Mouse (Mus musculus) right cerebral cortex, postnatal 14 days (tissue): ENCODE data around the gene Unc13d.
"Not testable (repeated sequence)": the region's sequence is repeated elsewhere in the genome, so short reads cannot be mapped to it uniquely, and the experiment has no call there.

Experiments used
- DNase-seq: peaks from one replicate; pipeline ENCODE4 v3.0.0; 2022

Gene Unc13d

DNA sequence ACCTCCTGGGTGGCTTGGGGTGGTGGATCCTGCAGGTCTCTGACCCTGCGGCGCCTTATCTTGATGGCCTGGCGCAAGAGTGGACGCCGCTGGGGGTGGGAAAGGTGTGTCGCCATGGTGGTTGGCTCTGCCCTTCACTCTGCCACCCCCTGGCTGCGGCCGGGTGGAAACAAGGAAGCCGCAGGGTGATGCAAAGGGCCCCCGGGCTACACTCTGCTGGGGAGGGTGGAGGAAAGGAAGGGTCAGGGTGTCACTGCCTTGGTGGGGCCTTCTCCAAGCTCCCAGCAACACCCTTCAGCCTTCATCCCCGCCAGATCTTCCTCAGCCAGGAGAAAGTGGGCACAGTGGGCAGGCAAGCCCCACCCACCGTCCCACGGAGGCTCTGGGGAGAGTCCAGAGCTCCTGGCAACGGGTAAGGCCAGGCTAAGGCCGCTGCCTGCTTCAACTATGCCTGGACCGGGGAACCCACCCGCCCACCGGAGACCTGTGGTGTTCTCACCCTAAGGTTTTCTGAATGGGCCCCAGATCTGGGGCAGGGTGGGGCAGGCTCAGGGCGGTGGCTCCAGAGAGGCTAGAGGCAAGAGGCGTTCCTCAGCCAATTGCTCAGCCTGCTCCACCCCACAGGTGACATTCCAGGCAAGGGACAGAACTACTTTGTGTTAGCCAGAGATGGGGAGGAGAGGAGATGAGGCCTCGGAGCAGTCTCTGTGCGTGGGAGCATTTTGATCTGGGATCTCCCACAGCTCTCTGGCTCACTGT lies at the start of gene Unc13d:
TSS of gene Unc13d (minus strand) at position 516 of the 759 bp plus-strand sequence.
- no peak for DNase-seq

DNA sequence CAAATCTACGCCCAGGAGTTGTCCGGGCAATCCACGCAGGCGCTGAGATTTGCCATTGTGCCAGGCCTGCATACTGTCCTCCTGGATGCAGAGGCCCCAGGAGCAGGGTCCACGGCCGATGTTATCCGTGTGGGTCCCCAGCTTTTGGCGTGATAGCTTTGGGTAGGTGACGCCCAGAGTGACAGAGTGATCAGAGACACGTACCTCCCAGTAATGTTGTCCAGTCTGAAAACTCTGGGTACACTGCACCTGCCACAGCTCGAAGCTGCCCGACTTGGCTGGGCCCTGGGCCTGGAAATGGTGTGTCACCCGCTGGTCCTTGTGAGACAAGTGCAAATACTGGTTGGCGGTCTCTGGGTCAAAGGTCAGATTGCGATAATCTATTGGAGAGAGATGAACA lies 48.5 kb upstream of the Unc13d start:
- DNase-seq, result no peak

DNA sequence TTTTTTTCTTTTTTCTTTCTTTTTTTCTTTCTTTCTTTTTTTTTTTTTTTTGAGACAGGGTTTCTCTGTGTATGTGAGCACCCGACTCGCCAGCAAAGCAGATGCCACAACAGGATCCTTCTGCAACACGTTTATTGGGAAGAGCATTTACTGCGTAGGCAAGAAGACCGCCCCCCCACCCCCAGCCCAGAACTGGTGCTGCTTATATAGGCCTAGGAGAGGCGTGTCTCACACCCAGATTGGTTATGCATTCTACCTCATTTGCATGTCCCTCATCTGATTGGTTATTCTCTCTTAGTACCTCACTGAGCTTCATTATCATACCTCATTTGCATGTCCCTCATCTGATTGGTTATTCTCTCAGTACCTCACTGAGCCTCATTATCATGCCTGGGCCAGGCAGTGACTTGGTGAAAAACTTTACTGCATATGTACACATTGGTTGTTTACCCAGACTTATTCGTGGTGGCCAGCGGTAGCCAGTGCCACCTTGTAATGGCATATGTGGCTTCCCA lies 44.0 kb upstream of the Unc13d start:
- not testable (repeated sequence) for DNase-seq

DNA sequence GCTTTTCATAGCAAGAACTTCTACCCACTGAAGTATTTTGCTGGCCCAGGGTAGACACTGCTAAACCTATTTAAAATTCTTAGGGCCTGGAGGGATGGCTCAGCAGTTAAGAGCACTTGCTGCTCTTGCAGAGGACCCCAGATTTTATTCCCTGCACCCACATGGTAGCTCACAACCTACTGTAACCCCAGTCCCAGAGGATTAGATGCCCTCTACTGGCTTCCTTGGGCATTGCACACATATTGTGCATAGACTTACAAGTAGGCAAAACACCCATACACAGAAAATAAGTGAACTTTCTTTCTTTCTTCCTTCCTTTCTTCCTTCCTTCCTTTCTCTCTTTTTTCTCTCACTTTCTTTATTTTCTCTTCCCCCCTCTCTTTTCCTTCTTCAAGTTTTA lies 40.1 kb upstream of the Unc13d start:
- DNase-seq, result no peak

DNA sequence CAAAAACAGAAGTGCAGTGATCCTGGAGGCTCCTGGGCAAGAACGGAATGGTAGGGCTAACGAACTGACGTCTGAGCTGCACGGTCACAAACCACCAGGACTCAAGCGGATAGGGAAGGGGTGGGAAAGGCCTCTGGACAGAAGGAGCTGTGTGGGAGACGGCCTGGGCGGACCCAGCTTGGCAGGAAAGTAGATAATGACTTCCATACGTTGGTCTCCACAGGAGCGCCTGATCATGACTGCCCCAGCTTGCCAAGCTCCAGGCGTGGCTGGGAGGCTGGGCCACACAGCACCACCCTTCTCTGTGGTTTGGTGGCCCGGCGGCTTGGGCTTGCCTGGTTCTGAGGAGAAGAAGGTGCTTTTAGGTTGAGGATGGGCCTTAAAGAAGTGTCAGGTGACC lies 39.5 kb upstream of the Unc13d start:
- DNase-seq, result no peak

DNA sequence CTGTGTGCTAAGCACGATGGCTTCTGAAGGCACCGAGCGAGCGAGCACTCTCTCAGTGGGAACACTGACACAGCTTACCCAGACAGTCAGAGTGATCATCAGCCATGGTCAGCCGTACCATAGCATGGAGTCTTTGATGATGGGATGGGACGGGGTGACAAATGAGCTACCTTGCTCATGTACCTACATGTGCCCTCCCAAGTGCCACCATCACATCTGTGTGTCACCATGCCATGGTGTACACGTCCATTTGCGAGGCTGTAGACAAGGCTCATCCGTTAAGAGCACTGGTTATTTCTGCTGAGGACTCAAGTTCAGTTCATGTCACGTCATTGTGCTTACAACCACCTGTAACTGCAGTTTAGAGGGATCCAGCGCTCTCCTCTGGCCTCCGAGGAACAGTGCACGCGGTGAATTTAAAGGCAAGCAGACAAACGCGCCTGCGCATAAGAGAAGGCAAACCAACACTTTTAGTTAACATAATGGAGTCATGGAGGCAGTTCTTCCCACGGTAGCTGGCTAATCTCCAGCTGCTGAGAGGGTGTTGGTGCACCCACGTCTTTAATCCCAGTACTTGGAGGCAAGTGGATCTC lies 33.9 kb upstream of the Unc13d start:
- DNase-seq, result no peak

DNA sequence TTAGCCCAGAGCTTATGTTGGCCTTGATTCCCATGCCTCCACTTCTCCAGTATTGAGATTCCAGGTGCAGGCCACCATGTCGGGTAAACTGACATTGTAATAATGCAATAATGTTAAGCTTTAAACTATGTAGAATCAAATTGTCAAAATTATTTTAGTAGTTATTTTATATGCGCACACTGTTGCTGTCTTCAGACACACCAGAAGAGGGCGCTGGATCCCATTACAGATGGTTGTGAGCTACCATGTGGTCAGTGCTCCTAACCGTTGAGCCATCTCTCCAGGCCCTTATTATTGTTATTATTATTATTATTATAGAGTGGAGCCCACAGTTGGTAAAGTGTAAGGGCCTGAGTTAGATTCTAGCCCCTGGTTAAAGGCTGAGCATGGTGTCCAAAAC lies 33.3 kb upstream of the Unc13d start:
- no peak for DNase-seq

DNA sequence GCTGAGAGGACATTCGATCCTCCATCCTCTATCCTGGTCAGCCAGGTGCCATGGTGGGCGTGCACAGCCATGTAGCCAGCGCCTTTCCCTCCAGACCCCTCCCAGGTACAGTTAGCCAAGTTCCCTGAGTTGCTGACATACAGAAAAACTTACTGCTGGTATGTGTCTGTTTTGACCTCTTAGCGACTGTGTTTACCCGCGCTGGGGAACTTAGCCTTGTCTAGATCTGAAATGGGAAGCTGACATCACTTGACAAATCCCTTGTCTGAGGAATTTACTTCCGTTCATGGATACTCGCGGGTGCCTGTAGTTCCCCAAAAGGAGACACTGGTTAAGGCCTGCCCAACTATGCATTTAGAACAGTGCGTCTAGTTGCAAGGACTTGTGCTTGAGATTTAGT lies 32.8 kb upstream of the Unc13d start:
- no peak for DNase-seq

DNA sequence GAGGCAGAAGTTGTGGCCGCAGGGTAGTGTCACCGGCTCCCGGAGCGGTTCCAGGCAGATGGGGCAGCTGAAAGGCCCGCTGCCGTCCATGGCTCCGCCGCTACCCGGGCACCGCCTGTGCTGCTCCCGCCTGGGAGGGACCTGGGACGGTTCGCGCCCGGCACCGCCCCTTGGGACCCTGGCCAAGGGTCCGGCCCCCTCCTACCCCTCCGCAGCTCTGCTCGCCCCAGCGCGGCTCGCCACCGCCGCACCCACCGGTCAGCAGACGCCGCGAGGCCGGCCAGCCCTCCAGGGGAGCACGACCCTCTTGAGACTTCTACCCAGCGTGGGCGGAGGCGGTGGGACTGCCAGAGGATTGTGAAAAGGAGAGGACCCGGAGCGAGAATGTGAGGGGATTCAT lies 32.4 kb upstream of the Unc13d start:
- DNase-seq, result no peak

DNA sequence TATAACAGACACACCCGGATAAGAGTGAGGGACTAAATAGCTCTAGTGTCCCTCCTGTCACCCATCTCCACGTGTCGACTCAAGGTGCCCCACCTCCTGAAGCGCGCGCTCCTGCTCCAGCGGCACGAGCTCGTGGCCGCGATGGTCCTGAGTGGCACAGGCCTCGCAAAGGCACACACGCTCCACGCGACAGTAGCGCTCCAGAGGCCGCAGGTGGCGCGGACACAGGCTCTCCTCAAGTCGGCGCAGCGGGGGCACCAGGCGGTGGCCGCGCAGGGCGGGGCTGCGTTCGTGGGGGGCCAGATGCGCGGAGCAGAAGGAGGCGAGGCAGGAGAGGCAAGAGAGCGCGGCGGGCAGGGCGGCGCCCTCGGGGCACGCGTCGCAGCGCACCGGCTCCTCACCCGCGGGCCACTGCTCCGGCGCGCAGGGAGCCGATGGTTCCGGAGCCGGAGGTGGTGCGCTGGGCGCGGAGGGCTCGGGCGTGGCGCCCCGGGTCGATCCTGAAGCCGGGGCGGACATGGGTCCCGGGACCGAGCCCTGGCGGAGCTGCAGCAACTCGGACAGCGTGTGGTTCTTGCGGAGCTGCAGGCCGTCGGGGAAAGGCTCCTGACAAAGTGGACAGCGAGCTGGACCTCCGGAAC lies 31.8 kb upstream of the Unc13d start:
- no peak for DNase-seq

DNA sequence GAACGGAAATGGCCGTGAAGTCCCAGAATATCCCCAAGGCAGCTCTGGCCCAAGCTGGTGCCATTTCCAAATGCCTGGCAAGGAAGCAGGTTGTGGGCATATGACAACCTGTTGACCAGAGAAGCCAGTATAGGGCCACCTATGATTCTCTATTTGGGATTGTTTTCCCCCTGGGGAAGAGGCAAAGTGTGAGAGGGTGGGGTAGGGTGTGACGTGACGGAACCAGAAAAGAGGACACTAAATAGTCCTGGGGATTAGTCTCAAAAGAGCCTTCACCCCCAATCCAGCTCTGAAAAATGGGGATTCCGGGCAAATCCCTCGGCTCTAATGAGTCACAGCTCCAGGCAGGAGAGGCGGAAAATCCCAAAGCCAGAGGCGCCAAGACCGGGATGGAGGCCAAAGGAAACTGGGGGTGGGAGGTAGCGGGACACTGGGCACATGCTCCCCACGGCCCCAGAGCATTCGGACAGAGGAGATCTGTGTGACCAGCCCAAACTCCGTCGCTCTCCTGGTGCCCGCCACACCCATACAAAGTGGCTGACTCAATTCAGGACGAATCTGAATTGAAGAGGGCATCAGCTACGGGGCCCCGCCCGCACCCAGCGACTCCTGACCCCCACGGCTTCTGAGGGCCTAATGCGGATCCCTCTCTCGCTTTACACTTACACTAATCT lies 30.8 kb upstream of the Unc13d start:
- DNase-seq, result no peak

DNA sequence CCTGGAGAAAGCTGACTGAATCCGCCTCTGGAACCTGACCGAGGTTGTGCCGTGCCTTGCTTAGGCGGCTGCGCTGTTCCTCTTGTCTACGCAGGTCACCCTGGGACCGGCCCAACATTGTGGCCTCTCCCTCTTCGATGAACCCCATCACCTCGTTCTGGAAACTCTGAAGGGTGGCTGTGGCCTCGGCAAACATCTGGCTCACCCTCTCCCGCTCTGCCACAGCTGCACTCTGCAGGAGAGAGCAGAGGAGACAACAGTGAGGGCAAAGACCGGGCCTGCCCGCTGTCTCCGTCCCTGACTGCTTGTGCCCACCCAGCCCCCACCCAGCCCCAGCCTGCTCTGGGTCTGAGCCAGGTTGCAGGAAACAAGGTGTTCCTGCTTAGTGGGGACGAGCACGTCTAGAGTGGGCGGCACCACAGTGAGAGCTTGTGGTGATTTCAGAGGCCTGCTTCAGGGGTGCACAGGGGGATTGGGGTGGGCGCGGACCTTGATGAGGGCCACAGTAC lies 30.1 kb upstream of the Unc13d start:
- no peak for DNase-seq

DNA sequence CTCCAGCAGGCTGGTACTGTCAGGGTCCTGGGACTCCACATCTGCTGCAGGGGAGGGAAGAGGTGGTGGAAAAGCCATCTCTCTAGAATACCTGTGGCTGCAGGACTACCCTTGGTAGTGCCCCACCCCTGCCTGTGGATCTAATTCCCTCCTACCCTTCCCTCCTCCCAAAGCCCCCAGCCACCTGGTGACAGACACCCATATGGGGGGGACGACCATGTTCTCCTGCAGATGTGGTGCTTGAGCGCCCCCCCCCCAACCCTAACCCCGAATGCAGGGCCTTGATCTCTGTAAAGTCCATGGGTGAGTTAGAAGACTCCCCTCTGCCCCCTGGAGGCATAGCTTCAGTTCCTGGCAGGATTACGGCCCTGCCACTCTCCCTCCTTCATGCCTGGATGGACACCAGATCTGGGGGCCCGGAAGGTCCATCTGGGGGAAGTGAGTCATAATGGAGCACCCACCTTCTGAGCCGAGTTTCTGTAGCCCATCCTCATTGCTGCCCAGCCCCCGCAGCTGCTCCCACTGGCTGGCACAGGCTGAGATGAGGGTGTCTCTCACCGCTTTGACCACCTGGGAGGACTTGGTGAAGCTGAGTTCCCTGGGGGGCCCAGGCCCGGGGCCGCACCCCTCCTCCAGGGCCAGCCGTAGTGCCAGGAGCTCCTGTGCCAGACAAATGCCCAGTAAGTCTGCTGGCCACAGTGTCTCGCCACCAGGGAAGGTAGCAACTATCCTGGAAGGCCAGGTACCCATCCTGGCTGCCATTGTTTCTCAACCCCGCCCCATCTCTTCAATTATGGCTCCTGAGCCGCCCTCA lies 29.4 kb upstream of the Unc13d start:
- no peak for DNase-seq

DNA sequence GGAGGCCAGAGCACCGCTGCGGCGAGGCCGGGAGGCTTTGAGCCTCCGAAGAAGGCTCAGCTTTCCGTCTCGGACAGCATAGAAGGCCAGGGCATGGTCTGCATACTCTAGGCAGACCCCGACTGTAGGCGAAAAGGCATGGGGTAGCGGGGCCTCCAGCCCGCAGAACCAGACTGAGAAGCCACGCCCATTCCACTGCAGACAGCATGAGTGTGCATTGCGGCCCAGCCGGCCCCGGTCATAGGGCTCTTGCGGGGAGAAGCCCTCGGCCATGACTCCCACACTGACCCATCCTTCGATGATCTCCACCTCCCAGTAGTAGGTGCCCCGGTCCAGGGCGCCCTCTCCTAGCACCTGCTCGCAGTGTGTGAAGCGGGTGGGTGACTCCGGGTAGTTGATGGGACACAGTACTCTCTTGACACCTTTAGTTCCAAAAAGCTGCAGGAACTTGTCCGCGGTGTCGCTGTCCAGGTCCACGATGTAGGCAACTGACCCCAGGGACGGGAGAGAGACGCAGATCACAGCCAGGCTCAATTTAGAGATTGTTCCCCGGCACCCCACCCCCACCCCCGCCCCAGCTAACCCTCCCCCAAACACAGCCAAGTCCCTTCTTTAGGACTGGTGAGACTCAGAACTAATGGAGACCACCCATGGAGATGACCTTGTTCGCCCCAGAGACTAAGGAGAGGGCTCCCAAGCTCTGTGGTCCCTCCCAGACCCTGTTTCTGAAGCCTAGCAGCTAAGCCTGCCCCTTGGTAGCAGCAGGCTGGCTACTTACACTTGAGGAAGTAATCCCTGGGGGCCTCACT lies 28.6 kb upstream of the Unc13d start:
- no peak for DNase-seq

DNA sequence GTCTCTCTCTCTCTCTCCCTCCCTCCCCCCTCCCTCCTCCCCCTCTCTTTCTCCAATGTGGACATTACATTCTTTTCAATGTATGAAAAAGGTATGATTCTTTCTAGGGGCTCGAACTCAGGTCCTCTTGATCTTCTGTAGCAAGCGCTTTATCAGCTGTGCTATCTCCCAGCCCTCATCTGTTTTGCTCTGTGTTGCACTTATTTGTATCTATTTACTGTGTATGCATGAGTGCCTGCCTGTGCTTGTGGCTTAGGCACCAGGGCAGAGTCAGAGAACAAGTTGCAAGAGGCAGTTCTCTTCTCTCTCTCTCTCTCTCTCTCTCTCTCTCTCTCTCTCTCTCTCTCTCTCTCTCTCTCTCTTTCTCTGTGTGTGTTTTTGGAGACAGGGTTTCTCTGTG lies 27.3 kb upstream of the Unc13d start:
- no peak for DNase-seq

DNA sequence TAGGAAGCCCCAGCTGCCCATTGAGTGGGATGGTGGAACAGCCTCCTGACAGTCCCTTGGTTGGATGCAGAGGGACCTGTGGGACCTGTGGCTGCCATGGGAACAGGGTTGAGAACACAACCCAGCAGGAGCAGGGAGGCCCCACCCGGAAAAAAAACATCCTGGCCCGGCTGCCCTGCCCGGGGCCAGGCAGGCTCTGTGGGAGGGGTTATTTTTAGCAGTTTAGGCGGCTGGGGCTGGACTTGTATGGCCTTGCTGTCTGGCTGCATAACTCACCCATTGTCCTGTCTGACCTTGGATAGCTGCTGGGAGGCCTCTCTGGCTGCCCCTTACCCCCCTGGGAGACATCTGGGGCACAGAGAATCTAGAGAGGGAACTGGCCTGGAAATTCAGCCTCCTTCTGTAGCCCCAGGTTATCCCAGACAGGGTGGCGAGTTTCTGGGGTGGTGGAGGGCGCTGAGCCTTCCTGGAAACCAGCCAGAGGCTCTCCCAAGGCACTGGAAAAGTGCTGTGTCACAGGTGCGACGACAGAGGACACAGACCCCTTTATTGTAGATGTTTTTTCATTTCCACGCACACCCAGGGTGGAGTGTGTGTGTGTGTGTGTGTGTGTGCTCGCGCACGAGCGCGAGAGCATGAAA lies 26.4 kb upstream of the Unc13d start:
- DNase-seq, result no peak

DNA sequence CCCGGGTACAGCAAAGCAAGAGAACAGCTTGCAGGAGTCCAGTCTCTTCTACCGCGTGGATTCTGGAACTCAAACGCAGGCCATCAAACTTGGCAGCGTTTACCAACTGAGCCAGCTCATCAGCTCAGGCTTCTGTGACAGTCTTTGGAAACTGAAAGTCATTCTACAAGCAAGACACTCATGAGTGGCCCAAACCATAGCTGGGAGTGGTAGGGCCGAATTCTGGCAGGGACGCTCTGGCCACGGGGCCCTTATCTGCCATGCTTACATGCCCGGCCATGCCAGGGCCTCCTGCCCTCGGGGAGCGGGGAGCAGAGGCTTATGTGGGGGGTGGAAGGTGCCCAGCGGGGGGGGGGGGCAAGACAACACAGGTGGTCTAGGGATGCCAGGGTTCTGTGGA lies 25.8 kb upstream of the Unc13d start:
- no peak for DNase-seq

DNA sequence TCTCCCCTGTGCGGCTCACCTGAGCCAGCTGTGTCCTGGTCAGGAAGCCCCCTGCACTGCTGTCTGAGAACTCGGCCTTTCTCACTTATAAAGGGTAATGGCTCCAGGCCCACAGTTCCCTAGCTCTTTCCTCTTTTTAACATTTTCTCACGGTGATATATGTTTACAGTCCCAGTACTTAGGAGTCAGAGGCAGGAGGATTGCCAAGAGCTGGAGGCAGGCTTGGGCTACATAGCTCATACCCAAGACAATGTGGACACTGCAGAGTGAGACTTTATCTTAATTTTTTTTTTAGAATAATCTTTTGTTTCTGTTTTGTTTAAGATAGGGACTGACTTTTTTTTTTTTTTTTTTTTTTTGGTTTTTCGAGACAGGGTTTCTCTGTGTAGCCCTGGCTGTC lies 24.7 kb upstream of the Unc13d start:
- DNase-seq, result no peak

DNA sequence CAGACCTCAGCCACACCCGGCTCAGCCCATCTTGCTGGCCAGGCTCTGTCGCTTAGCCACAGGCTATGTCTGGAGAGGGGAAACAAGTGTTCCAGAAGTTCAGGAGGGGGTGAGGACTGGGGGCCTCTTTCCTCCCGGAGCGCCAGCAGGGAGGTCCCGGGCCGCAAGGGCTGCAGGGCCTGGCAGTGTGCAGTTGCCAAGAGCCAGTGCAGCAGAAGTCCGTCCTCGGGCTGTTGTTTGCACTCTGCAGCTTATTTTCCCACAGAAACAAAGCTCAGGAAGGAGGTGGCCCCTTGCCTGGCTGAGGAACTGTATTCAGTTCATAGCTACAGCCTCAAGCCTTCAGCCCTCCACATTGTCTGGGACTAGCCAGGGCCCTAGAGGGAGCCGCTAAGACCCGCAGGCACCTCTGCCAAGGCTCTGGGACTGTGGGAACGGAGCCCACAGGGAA lies 24.2 kb upstream of the Unc13d start:
- no peak for DNase-seq

DNA sequence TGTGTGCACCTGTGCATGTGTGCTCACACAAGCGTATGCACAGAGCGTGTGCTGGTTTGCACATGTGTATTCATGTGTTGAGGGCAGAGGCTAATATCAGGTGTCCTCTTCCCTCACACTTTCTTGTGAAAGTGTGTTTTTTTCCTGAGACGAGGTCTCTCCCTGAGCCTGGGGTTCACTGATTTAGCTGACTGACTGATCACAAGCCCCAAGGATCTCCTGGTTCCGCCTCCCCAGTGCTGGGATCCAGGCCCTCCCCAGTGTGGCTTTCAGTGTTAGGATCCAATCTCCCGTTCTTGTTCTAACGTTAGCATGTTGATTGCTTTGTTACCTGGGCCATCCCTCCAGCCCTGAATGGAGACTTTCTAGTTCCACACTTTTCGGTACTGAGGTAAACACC lies 23.1 kb upstream of the Unc13d start:
- DNase-seq, result no peak

DNA sequence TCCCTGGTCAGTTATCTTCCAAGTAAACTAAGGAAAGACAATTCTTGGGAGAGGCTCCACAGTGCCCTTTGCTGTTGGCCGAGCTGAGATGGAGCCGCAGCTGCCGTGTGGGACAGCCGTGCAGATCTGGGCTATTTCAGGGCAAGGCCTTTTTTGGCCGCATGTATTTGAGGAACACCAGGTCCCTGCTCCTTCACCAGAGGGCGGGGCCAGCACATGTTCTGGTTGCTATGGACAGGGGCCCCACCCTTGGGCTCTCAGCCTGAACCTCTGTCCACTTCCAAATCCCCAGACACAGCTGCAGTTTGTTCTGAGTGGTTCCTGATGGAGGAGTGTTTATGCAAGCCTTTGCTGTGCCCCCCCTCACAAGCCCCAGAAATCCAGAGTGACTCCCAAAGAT lies 22.6 kb upstream of the Unc13d start:
- DNase-seq, result no peak
